Mouse (Mus musculus) lung, embryonic 15.5 days (tissue): ENCODE results near the gene Rergl. TPM values are rescaled to one million over a fixed set of nuclear protein-coding genes. Genes with fewer than 3 reads are reported as not detected.

ENCODE experiments used
- polyA plus RNA-seq: library from polyadenylated mRNA; unstranded; fragments of >200 nt; fragmentation: Nextera tagmentation; extraction: Ambion mirVana; gene quantifications from 2 replicates; pipeline ENCODE4 v1.2.1, GENCODE M21; 2015

The Rergl gene
- polyA plus RNA-seq, 1 experiment from 2014 or later = not detected

Other genes starting within 250 kb of the Rergl start
- gene Pik3c2g, start 85.2 kb upstream of the Rergl start, polyA plus RNA-seq = 1.7 and 1.9 TPM in 2 replicates